In the genomic region with DNA sequence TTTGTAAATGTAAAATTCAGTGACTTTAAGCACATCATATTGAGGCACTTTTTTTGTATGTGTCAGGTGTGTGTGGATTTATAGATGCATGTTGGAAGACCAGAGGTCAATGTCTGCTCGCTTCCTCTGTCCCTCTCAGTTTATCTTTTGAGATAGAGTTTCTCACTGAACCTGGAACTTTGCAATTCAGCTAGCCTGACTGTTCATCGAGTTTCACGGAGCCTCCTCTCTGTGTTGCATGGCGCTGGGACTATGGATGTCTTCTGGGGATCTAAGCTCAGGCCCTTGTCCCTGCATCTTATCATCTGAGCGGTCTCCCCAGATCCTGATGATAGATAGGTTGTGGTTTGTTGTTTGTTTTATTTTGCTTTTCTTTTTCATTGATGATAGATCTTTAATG, we compare ENCODE assay signal across 24 mouse cellular contexts. TPM values are rescaled to one million over a fixed set of nuclear protein-coding genes. Genes with fewer than 3 reads are reported as not detected.
A peak's percentile ranks its signal among the peaks of the same experiment; 100 is the strongest.
DNase-seq lines count a peak whose midpoint lies in the region; ATAC-seq and TF ChIP-seq lines count a peak whose summit lies in the region.
"Had no signal": no experiment of that assay in that cellular context is flagged by ENCODE, and none has a peak within 500 bp of the region (broad histone marks: within the 10 kb centered on the region; RNA-seq: fewer than 3 reads in every experiment).

No protein-coding gene starts in this region.

- H3K4me3 ChIP-seq in heart, adult 2 months, result no peak overlapping the region
- no peak overlapping the region for H3K4me3 ChIP-seq in left cerebral cortex, adult 2 months
- H3K4me3 ChIP-seq in intestine, postnatal 0 days (ENCODE audit: low read depth, low read length), result no peak overlapping the region
- H3K4me3 ChIP-seq: embryonic facial prominence, embryonic 10.5 days; embryonic facial prominence, embryonic 12.5 days; forebrain, embryonic 13.5 days; forebrain, embryonic 15.5 days had no signal

- no peak overlapping the region for H3K9ac ChIP-seq in heart, adult 2 months (ENCODE audit: low read depth, low read length)
- no peak overlapping the region for H3K9ac ChIP-seq in intestine, postnatal 0 days (ENCODE audit: low read depth, low read length)
- H3K9ac ChIP-seq: embryonic facial prominence, embryonic 12.5 days; forebrain, embryonic 13.5 days; forebrain, embryonic 15.5 days had no signal

- intact Hi-C loops in heart, adult 2 months (cut with DNase I), result no loop called here
- intact Hi-C loops in left cerebral cortex, adult 2 months (cut with DNase I), result no loop called here
- intact Hi-C loops in left cerebral cortex, postnatal 25 days (cut with DNase I), result no loop called here

- TF ChIP-seq CTCF in heart, adult 2 months (IDR thresholded peaks at IDR 0.05), result no peak
- TF ChIP-seq CTCF in left cerebral cortex, adult 2 months (IDR thresholded peaks at IDR 0.05), result no peak
- no peak for TF ChIP-seq CTCF in intestine, postnatal 0 days (IDR thresholded peaks at IDR 0.05; ENCODE audit: low read depth)

- H3K27ac ChIP-seq in heart, adult 2 months, result no peak overlapping the region
- peak overlapping the region; percentile 6 for H3K27ac ChIP-seq in left cerebral cortex, adult 2 months
- H3K27ac ChIP-seq in intestine, postnatal 0 days (ENCODE audit: low read depth, low read length), result 0 out of 2 replicates have a peak overlapping the region, but pooled peaks have one; percentile 15
- H3K27ac ChIP-seq: embryonic facial prominence, embryonic 10.5 days; embryonic facial prominence, embryonic 12.5 days; forebrain, embryonic 13.5 days; forebrain, embryonic 15.5 days had no signal

- H3K9me3 ChIP-seq in intestine, postnatal 0 days (ENCODE audit: control insufficient read depth), result no peaks in the 10 kb centered on the region
- H3K9me3 ChIP-seq: embryonic facial prominence, embryonic 10.5 days; embryonic facial prominence, embryonic 12.5 days; forebrain, embryonic 13.5 days; forebrain, embryonic 15.5 days; G1E had no signal

- peak; percentile 25 for DNase-seq in heart, adult 11 months
- no peak for DNase-seq in heart, adult 2 months
- no peak for DNase-seq in left cerebral cortex, adult 2 months (ENCODE audit: extremely low spot score in 1 of 2, low spot score in 2 of 2)
- no peak for DNase-seq in left cerebral cortex, postnatal 25 days (ENCODE audit: low spot score in 2 of 2)
- DNase-seq in right cerebral cortex, postnatal 10 days (ENCODE audit: low spot score in 2 of 2), result no peak
- DNase-seq: adrenal gland, adult 8-10 months; adrenal gland, postnatal 14 days; adrenal gland, postnatal 36 days; B cell, adult 2 months; cerebellum, adult 11-12 months; cerebellum, adult 2 months; cerebellum, adult 9-10 months; cerebellum, postnatal 10 days; cerebellum, postnatal 25 days had no signal

- peak; percentile 72 for ATAC-seq in intestine, postnatal 0 days
- ATAC-seq: activated CD4-positive, CD25-positive, alpha-beta regulatory T cell, adult 4 months; CD4-positive, CD25-positive, alpha-beta regulatory T cell, adult 4 months; forebrain, embryonic 13.5 days; forebrain, embryonic 15.5 days; Patski had no signal

- no peaks in the 10 kb centered on the region for H3K79me2 ChIP-seq in heart, adult 2 months (replicated peaks; ENCODE audit: control insufficient read depth, insufficient read depth, low read length)

- no peak for TF ChIP-seq POLR2A in heart, adult 2 months (IDR thresholded peaks at IDR 0.05; ENCODE audit: insufficient read depth, low read depth, low read length)

- TF ChIP-seq EP300 in heart, adult 2 months (IDR thresholded peaks at IDR 0.05; ENCODE audit: insufficient read depth, low read depth, low read length), result no peak

- H3K4me1 ChIP-seq in heart, adult 2 months (ENCODE audit: control insufficient read depth, insufficient read depth, low read length), result no peaks in the 10 kb centered on the region
- no peaks in the 10 kb centered on the region; the same call in 1 of the 2 replicates for H3K4me1 ChIP-seq in intestine, postnatal 0 days (replicated peaks; ENCODE audit: control insufficient read depth, insufficient read depth, low read length)
- H3K4me1 ChIP-seq: embryonic facial prominence, embryonic 10.5 days; embryonic facial prominence, embryonic 12.5 days; forebrain, embryonic 13.5 days; forebrain, embryonic 15.5 days had no signal

- H3K36me3 ChIP-seq in heart, adult 2 months (ENCODE audit: control insufficient read depth, insufficient read depth, low read length), result no peaks in the 10 kb centered on the region
- no peaks in the 10 kb centered on the region for H3K36me3 ChIP-seq in intestine, postnatal 0 days (ENCODE audit: control insufficient read depth, insufficient read depth)
- H3K36me3 ChIP-seq: embryonic facial prominence, embryonic 10.5 days; embryonic facial prominence, embryonic 12.5 days; forebrain, embryonic 15.5 days had no signal

- H3K27me3 ChIP-seq in heart, adult 2 months (ENCODE audit: control insufficient read depth, insufficient read depth, low read length), result no peaks in the 10 kb centered on the region
- H3K27me3 ChIP-seq in intestine, postnatal 0 days (replicated peaks; ENCODE audit: control insufficient read depth, insufficient read depth, low read length), result no peaks in the 10 kb centered on the region
- H3K27me3 ChIP-seq: CH12.LX; embryonic facial prominence, embryonic 12.5 days; forebrain, embryonic 13.5 days; forebrain, embryonic 15.5 days; Patski had no signal

- no peak overlapping the region for H3K4me2 ChIP-seq in intestine, postnatal 0 days (replicated peaks; ENCODE audit: low read depth)
- H3K4me2 ChIP-seq: embryonic facial prominence, embryonic 12.5 days; forebrain, embryonic 13.5 days; forebrain, embryonic 15.5 days had no signal

- WGBS in heart, adult 2 months, result 85% methylated on average over 5 of the region's 5 CpGs
- 50% methylated on average over 5 of the region's 5 CpGs for WGBS in intestine, postnatal 0 days

RNA-seq across cellular contexts. Expression of gene Lrrc8b, which starts 45.0 kb away (rescaled TPM):
- 1 to 10 TPM; 4.4 to 5.0 TPM for total RNA-seq in heart, adult 2 months (2021)
- 2.9 and 4.3 TPM in 2 replicates for polyA plus RNA-seq in heart, adult 2 months (2012; rRNA removed)
- total RNA-seq in left cerebral cortex, adult 2 months (2021), result 10 to 100 TPM; 90.1 to 90.6 TPM
- 10 to 100 TPM; 95.6 to 97.1 TPM for total RNA-seq in left cerebral cortex, postnatal 25 days (2021)
- 12.2 and 12.6 TPM in 2 replicates for polyA plus RNA-seq in intestine, postnatal 0 days (2015; fragmentation: Nextera tagmentation; extraction: Ambion mirVana)

RNA-seq across cellular contexts. Expression of gene Lrrc8c, which starts 58.6 kb away (rescaled TPM):
- total RNA-seq in heart, adult 2 months (2021), result 10 to 100 TPM; 19.7 to 35.5 TPM
- polyA plus RNA-seq in heart, adult 2 months (2012; rRNA removed), result 23.5 and 37.5 TPM in 2 replicates
- 10 to 100 TPM; 32.7 to 37.5 TPM for total RNA-seq in left cerebral cortex, adult 2 months (2021)
- total RNA-seq in left cerebral cortex, postnatal 25 days (2021), result 10 to 100 TPM; 30.4 to 35.0 TPM
- 11.8 and 13.4 TPM in 2 replicates for polyA plus RNA-seq in intestine, postnatal 0 days (2015; fragmentation: Nextera tagmentation; extraction: Ambion mirVana)

Comparison
In these comparisons a context has a peak if more than half of its experiments do, and no peak if none do; other contexts are left out.
1. RNA of gene Lrrc8b, which starts 45.0 kb away (total RNA-seq): 95.6 to 97.1 TPM in left cerebral cortex, postnatal 25 days and 90.1 to 90.6 TPM in left cerebral cortex, adult 2 months; 4.4 to 5.0 TPM in heart, adult 2 months; every median in the first group is over 10 times any median in the second.